ENCODE assay signal across 8 mouse cellular contexts in the genomic region with DNA sequence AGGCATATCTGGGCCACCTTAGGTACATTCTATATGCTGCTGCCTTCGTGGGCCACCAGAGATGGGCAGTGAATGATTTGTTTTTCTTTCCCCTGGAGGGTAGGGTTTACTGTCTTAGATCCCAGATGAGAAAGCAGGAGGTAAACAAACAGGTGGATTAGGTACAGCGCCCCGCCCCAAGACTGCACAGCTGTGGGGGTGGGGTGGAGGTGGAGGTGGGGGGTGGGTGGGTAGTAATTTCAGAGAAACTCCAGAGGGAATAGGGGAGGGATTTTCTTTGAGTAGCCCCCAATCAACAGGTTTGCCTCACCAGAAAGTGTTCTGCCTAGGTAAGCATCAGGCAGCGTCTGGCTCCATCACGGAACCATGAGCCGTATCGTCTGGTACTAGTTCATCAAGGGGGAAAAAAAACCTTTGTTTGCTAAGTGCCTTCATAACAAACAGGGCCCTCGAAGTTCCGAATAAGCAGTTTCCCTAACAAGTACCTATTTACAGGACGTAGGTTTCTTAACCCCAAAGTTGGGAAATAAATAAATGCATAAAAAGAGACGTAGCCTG. TPM values are rescaled to one million over a fixed set of nuclear protein-coding genes. Genes with fewer than 3 reads are reported as not detected.
DNase-seq lines count a peak whose midpoint lies in the region; ATAC-seq and TF ChIP-seq lines count a peak whose summit lies in the region.

No protein-coding gene starts in this region.

- ATAC-seq in hindbrain, embryonic 15.5 days (ENCODE audit: low FRiP score, low read depth): no peak; the same call in 1 of the 2 replicates
- ATAC-seq in megakaryocyte-erythroid progenitor cell, adult 5-6 weeks (replicated peaks; ENCODE audit: low FRiP score, low TSS enrichment, poor library complexity, severe bottlenecking): no peak
- no peak for ATAC-seq in inflammation-experienced regulatory T-cells, adult 6 months

- TF ChIP-seq EP300 in CH12.LX (IDR thresholded peaks at IDR 0.05; ENCODE audit: low read length): no peak

- H3K36me3 ChIP-seq in CH12.LX (replicated peaks in 1 of 2; ENCODE audit: control insufficient read depth in 1 of 2, insufficient read depth in 1 of 2, low read length in 1 of 2) (peaks cover 0 to 7% of the 10 kb centered on the region in 2 experiments), macrophage (ENCODE audit: inconsistent target) (no peaks in the 10 kb centered on the region)
- no peaks in the 10 kb centered on the region for H3K36me3 ChIP-seq in hindbrain, embryonic 15.5 days

- H3K27ac ChIP-seq in CH12.LX (ENCODE audit: insufficient read depth, low read depth) (no peak overlapping the region), macrophage (peak overlapping the region; percentile 22; the same call in 1 of the 2 replicates)
- H3K27ac ChIP-seq in hindbrain, embryonic 15.5 days (replicated peaks): no peak overlapping the region

- WGBS in hindbrain, embryonic 15.5 days: 15% methylated on average over 11 of the region's 11 CpGs
- WGBS in macrophage (ENCODE audit: missing documents): 50% methylated on average over 11 of the region's 11 CpGs

- no peak for TF ChIP-seq CTCF in CH12.LX (conservative IDR thresholded peaks at IDR 0.05 in 1 of 2, IDR thresholded peaks at IDR 0.05 in 1 of 2; ENCODE audit: low read depth in 2 of 2, low read length in 2 of 2)

- dilution Hi-C loops in CH12.LX (cut with MboI; ENCODE audit: extremely low pct_ligation_motif_present, extremely low pct_unique_long_range_greater_than_20kb, low sequenced_read_pairs): no loop called here

- in situ Hi-C loops in CH12.LX (cut with MboI; ENCODE audit: low pct_ligation_motif_present, low pct_unique_long_range_greater_than_20kb, low sequenced_read_pairs): no loop called here

- DNase-seq in embryo, embryonic 10.5 days (ENCODE audit: low spot score): peak; percentile 12
- no peak for DNase-seq in embryo, embryonic 10 days (ENCODE audit: low spot score)
- DNase-seq in CH12.LX (ENCODE audit: extremely low read depth): no peak
- DNase-seq in left cerebral cortex, adult 9 months (ENCODE audit: low spot score in 2 of 2): no peak

- no peak for TF ChIP-seq POLR2A in CH12.LX (IDR thresholded peaks at IDR 0.05; ENCODE audit: low read depth, low read length)

- H3K4me1 ChIP-seq in CH12.LX (ENCODE audit: control insufficient read depth in 1 of 2, insufficient read depth in 2 of 2): peaks cover 4 to 26% of the 10 kb centered on the region in 2 experiments; a peak in 3 of 4 replicates
- H3K4me1 ChIP-seq in hindbrain, embryonic 15.5 days (replicated peaks): peaks cover 19% of the 10 kb centered on the region

- peak overlapping the region; percentile 73 for H3K4me2 ChIP-seq in CH12.LX (ENCODE audit: insufficient read depth, low read depth, poor library complexity, severe bottlenecking)
- peak overlapping the region; percentile 94 for H3K4me2 ChIP-seq in hindbrain, embryonic 15.5 days

- H3K79me2 ChIP-seq in CH12.LX (replicated peaks; ENCODE audit: control insufficient read depth, extremely low read depth, insufficient read depth, poor library complexity, severe bottlenecking) (no peaks in the 10 kb centered on the region), macrophage (ENCODE audit: inconsistent target) (peaks cover 57% of the 10 kb centered on the region)

- TF ChIP-seq RAD21 in CH12.LX (IDR thresholded peaks at IDR 0.05; ENCODE audit: low read depth, low read length): no peak

- no peaks in the 10 kb centered on the region for H3K27me3 ChIP-seq in CH12.LX (replicated peaks)
- 0 out of 2 replicates have a peak, but pooled peaks cover 5% of the 10 kb centered on the region for H3K27me3 ChIP-seq in hindbrain, embryonic 15.5 days

- H3K9ac ChIP-seq in CH12.LX (ENCODE audit: insufficient read depth, low read depth): peak overlapping the region; percentile 78; the same call in 1 of the 2 replicates
- H3K9ac ChIP-seq in hindbrain, embryonic 15.5 days: peak overlapping the region; percentile 74

- H3K4me3 ChIP-seq in CH12.LX (replicated peaks in 1 of 3; ENCODE audit: low read depth in 2 of 3, low read length in 2 of 3, poor library complexity in 1 of 3) (peak overlapping the region; percentile 67 to 89 (median 76)), macrophage (ENCODE audit: inconsistent target) (peak overlapping the region; percentile 56)
- H3K4me3 ChIP-seq in hindbrain, embryonic 15.5 days: peak overlapping the region; percentile 62

- peaks cover 2% of the 10 kb centered on the region for H3K9me3 ChIP-seq in CH12.LX (replicated peaks; ENCODE audit: low read length)
- no peaks in the 10 kb centered on the region for H3K9me3 ChIP-seq in hindbrain, embryonic 15.5 days

TF ChIP-seq in CH12.LX, 34 proteins besides CTCF, POLR2A, EP300 and RAD21:
- TF ChIP-seq USF1 (IDR thresholded peaks at IDR 0.05; ENCODE audit: low read depth, low read length): no peak
- TF ChIP-seq GABPA (IDR thresholded peaks at IDR 0.05; ENCODE audit: insufficient replicate concordance, low read depth, low read length): no peak
- no peak for TF ChIP-seq MXI1 (IDR thresholded peaks at IDR 0.05; ENCODE audit: low read depth, low read length)
TF ChIP-seq in CH12.LX: peak in this region for 0.

RNA-seq across cellular contexts. Expression of a gene that starts 1.1 kb away (rescaled TPM):
- total RNA-seq in CH12.LX (2012; rRNA removed) (15.3 and 19.0 TPM in 2 replicates), CH12.LX (2014; rRNA removed) (28.7 and 32.1 TPM in 2 replicates)
- polyA plus RNA-seq in CH12.LX (2012; ENCODE audit: insufficient read length, low read depth) (17.3 and 17.5 TPM in 2 replicates), macrophage (2018) (43.8 to 52.0 TPM (median 44.9 TPM) in 3 replicates)
- polyA plus RNA-seq in hindbrain, embryonic 15.5 days (2015; fragmentation: Nextera tagmentation; extraction: Ambion mirVana): 13.4 and 14.8 TPM in 2 replicates
- total RNA-seq in macrophage (2018; cell fraction: chromatin; rRNA removed): 10 to 100 TPM in 16 of 26 experiments, 1 to 10 TPM in 10; 5.6 to 29.9 (median 13.3) TPM
- total RNA-seq in macrophage (2018; cell fraction: cytosol; rRNA removed): 10 to 100 TPM; 23.2 to 63.0 (median 43.8) TPM
- total RNA-seq in macrophage (2018; cell fraction: nucleus; rRNA removed): 10 to 100 TPM; 18.9 to 48.7 (median 33.3) TPM
- total RNA-seq in megakaryocyte-erythroid progenitor cell, adult 5-6 weeks (2014; fragmentation: Nextera tagmentation): 9.7 and 12.3 TPM in 2 replicates
- total RNA-seq in megakaryocyte-erythroid progenitor cell, adult 5-6 weeks (2017): 20.6 and 58.2 TPM in 2 replicates
- polyA plus RNA-seq in inflammation-experienced regulatory T-cells, adult 6 months (2017; shearing (Covaris generic)): 10 to 100 TPM; 53.0 to 73.2 (median 58.3) TPM
